Mouse (Mus musculus) ovary, postnatal 14 days (tissue): ENCODE data around the gene Vmn2r75.
"Not testable (repeated sequence)": the region's sequence is repeated elsewhere in the genome, so short reads cannot be mapped to it uniquely, and the experiment has no call there.

Source experiments
- DNase-seq: peaks from one replicate; pipeline ENCODE4 v3.0.0; 2022; ENCODE audit warnings: low spot score

The Vmn2r75 gene

GRCm38 (mm10) chr7:86171678-86172077 is at the start of gene Vmn2r75:
TSS of gene Vmn2r75 (minus strand) at chr7:86171778.
- not testable (repeated sequence) for DNase-seq

GRCm38 (mm10) chr7:86211345-86211744 is 39.8 kb upstream of the Vmn2r75 start:
- DNase-seq, result peak; percentile 1
